In the genomic region with DNA sequence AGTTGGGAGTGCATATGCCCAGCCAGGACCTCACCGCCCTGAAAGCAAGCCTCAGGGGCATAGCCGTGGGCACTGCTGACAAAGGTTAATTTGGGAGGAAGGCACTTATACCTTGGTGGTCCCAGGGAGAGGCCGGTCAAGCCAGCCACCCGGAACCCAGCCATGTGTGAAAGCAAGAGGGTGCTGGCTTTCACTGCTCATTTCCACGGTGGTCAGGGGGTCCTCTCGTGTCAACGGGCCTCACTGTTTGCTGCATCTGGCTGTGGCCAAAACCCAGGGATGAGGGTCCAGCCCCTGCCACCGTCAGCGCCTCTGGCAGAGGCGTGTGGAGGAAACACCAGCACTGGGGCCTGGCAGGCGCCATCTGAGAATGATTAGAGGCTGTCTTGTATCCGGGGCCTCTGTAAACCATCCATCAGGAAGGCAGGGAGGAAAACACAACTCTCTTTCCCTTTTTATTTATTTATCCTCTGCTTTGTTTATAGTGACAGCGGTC, we compare ENCODE assay signal across 19 mouse cellular contexts.
A peak's percentile ranks its signal among the peaks of the same experiment; 100 is the strongest.
DNase-seq lines count a peak whose midpoint lies in the region; ATAC-seq lines count a peak whose summit lies in the region.
"Had no signal": no experiment of that assay in that cellular context is flagged by ENCODE, and none has a peak within 500 bp of the region (broad histone marks: within the 10 kb centered on the region; RNA-seq: fewer than 3 reads in every experiment).

No protein-coding gene starts in this region.

- H3K27me3 ChIP-seq in kidney, embryonic 16.5 days (ENCODE audit: insufficient read depth, low read length), result peaks cover 10% of the 10 kb centered on the region
- no peaks in the 10 kb centered on the region for H3K27me3 ChIP-seq in embryonic facial prominence, embryonic 13.5 days
- no peaks in the 10 kb centered on the region for H3K27me3 ChIP-seq in limb, embryonic 13.5 days
- no peaks in the 10 kb centered on the region for H3K27me3 ChIP-seq in forebrain, embryonic 13.5 days
- H3K27me3 ChIP-seq: hindbrain, embryonic 15.5 days; liver, embryonic 15.5 days had no signal

- no peak overlapping the region for H3K9ac ChIP-seq in kidney, embryonic 16.5 days (replicated peaks; ENCODE audit: low read length)
- H3K9ac ChIP-seq in embryonic facial prominence, embryonic 13.5 days, result 0 out of 2 replicates have a peak overlapping the region, but pooled peaks have one; percentile 16
- no peak overlapping the region for H3K9ac ChIP-seq in limb, embryonic 13.5 days
- H3K9ac ChIP-seq in forebrain, embryonic 13.5 days, result no peak overlapping the region
- H3K9ac ChIP-seq: hindbrain, embryonic 15.5 days; liver, embryonic 15.5 days; midbrain, embryonic 12.5 days had no signal

- peaks cover 3% of the 10 kb centered on the region; the same call in 1 of the 2 replicates for H3K9me3 ChIP-seq in kidney, embryonic 16.5 days (ENCODE audit: low read length)
- no peaks in the 10 kb centered on the region for H3K9me3 ChIP-seq in embryonic facial prominence, embryonic 13.5 days
- no peaks in the 10 kb centered on the region for H3K9me3 ChIP-seq in limb, embryonic 13.5 days
- no peaks in the 10 kb centered on the region for H3K9me3 ChIP-seq in forebrain, embryonic 13.5 days (replicated peaks)
- H3K9me3 ChIP-seq: hindbrain, embryonic 15.5 days; liver, embryonic 15.5 days had no signal

- H3K4me1 ChIP-seq in kidney, embryonic 16.5 days (ENCODE audit: insufficient read depth, low read length), result peaks cover 10% of the 10 kb centered on the region; the same call in 1 of the 2 replicates
- peaks cover 26% of the 10 kb centered on the region for H3K4me1 ChIP-seq in embryonic facial prominence, embryonic 13.5 days
- peaks cover 18% of the 10 kb centered on the region for H3K4me1 ChIP-seq in limb, embryonic 13.5 days
- H3K4me1 ChIP-seq in forebrain, embryonic 13.5 days, result no peaks in the 10 kb centered on the region
- H3K4me1 ChIP-seq: hindbrain, embryonic 15.5 days; liver, embryonic 15.5 days; midbrain, embryonic 12.5 days had no signal

- WGBS in kidney, embryonic 16.5 days, result 8% methylated on average over 13 of the region's 13 CpGs
- 20% methylated on average over 13 of the region's 13 CpGs for WGBS in embryonic facial prominence, embryonic 13.5 days
- 22% methylated on average over 13 of the region's 13 CpGs for WGBS in limb, embryonic 13.5 days
- WGBS in forebrain, embryonic 13.5 days, result 84% methylated on average over 13 of the region's 13 CpGs

- peak; percentile 83 for ATAC-seq in kidney, embryonic 16.5 days (ENCODE audit: low FRiP score, low TSS enrichment)
- ATAC-seq in embryonic facial prominence, embryonic 13.5 days (ENCODE audit: insufficient number of reproducible peaks, insufficient read depth, low FRiP score, low TSS enrichment, low read depth), result 0 out of 2 replicates have a peak, but pooled peaks have one; percentile 26
- ATAC-seq in limb, embryonic 13.5 days (ENCODE audit: low FRiP score, low read depth), result peak; percentile 59; the same call in 1 of the 2 replicates
- ATAC-seq in forebrain, embryonic 13.5 days, result no peak
- no peak for ATAC-seq in erythroblast, adult 5-6 weeks (replicated peaks; ENCODE audit: low FRiP score, poor library complexity, severe bottlenecking)
- ATAC-seq: forebrain, embryonic 14.5 days; intestine, postnatal 0 days had no signal

- no peak overlapping the region for H3K4me3 ChIP-seq in kidney, embryonic 16.5 days (ENCODE audit: low read length)
- no peak overlapping the region for H3K4me3 ChIP-seq in embryonic facial prominence, embryonic 13.5 days
- H3K4me3 ChIP-seq in limb, embryonic 13.5 days, result no peak overlapping the region
- no peak overlapping the region for H3K4me3 ChIP-seq in forebrain, embryonic 13.5 days
- H3K4me3 ChIP-seq: gastrocnemius, adult 2 months; hindbrain, embryonic 15.5 days; liver, embryonic 15.5 days; midbrain, embryonic 12.5 days; myocyte had no signal

- DNase-seq in kidney, adult 8-10 months, result no peak
- peak; percentile 72 for DNase-seq in embryo, embryonic 11 days
- DNase-seq: adrenal gland, adult 2 months; cerebellum, adult 8-10 months; gastrocnemius, adult 2 months; heart, adult 18-20 months; right cerebral cortex, postnatal 25 days had no signal

- no peaks in the 10 kb centered on the region for H3K36me3 ChIP-seq in kidney, embryonic 16.5 days (ENCODE audit: insufficient read depth, low read length)
- no peaks in the 10 kb centered on the region for H3K36me3 ChIP-seq in embryonic facial prominence, embryonic 13.5 days
- H3K36me3 ChIP-seq in limb, embryonic 13.5 days, result no peaks in the 10 kb centered on the region
- no peaks in the 10 kb centered on the region for H3K36me3 ChIP-seq in forebrain, embryonic 13.5 days (ENCODE audit: poor library complexity, severe bottlenecking)
- H3K36me3 ChIP-seq: G1E; hindbrain, embryonic 15.5 days; liver, embryonic 15.5 days; midbrain, embryonic 12.5 days had no signal

- H3K4me2 ChIP-seq in kidney, embryonic 16.5 days (replicated peaks; ENCODE audit: low read depth, low read length), result peak overlapping the region; percentile 16; the same call in 1 of the 2 replicates
- peak overlapping the region; percentile 16 for H3K4me2 ChIP-seq in embryonic facial prominence, embryonic 13.5 days
- H3K4me2 ChIP-seq in limb, embryonic 13.5 days (replicated peaks), result 0 out of 2 replicates have a peak overlapping the region, but pooled peaks have one; percentile 5
- no peak overlapping the region for H3K4me2 ChIP-seq in forebrain, embryonic 13.5 days
- H3K4me2 ChIP-seq: hindbrain, embryonic 15.5 days; liver, embryonic 15.5 days; midbrain, embryonic 12.5 days had no signal

- H3K27ac ChIP-seq in kidney, embryonic 16.5 days (ENCODE audit: low read length), result no peak overlapping the region
- H3K27ac ChIP-seq in embryonic facial prominence, embryonic 13.5 days, result peak overlapping the region; percentile 73
- no peak overlapping the region for H3K27ac ChIP-seq in limb, embryonic 13.5 days
- no peak overlapping the region for H3K27ac ChIP-seq in forebrain, embryonic 13.5 days
- H3K27ac ChIP-seq: gastrocnemius, adult 2 months; hindbrain, embryonic 15.5 days; liver, embryonic 15.5 days; midbrain, embryonic 12.5 days had no signal

Comparison
In these comparisons a context has a peak if more than half of its experiments do, and no peak if none do; other contexts are left out.
1. ATAC-seq: peak in kidney, embryonic 16.5 days (single experiment), embryonic facial prominence, embryonic 13.5 days (single experiment) and limb, embryonic 13.5 days (single experiment); none in forebrain, embryonic 13.5 days (single experiment) and erythroblast, adult 5-6 weeks (single experiment).